Mouse (Mus musculus): ENCODE data around the gene Ubtd2.
"Not testable (repeated sequence)": the region's sequence is repeated elsewhere in the genome, so short reads cannot be mapped to it uniquely, and the experiment has no call there.

Gene Ubtd2

DNA sequence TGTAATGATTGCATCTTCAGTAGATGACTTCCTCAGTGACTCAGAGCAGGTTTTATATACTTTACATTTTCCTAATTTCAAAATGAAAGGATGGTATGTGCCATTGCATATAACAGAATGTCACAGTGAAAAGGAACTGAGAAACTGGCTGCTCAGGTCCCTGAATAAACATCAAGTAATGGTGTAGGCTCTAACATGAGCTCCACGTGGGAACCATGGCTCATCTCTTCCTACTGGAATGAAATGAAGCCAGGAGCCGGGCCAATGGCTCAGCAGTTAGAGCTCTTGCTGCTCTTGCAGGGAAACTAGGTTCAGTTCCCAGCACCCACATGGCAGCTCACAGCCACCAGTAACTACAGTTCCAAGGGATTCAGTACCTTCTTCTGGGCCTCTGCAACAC, 16.8 kb downstream of the Ubtd2 start:
- no peak for DNase-seq

DNA sequence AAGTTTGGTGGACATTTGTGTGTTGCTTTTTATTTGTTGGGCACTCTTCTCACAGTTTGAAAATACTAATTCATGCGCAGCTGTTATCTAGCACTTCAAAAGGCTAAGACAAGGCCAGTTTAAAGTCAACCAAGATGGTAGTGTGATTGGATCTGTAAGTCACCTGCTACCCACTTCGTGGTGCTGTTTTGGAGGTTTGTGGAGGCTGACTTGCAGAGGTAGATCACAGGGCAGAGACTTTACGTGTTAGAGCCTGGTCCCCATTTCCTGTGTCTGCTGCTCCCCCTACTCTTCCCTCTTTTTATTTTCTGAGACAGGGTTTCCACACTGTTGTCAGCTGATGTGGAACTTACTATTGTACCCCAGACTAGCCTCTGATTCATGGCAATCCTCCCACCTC, 19.6 kb downstream of the Ubtd2 start:
- no peak for DNase-seq

DNA sequence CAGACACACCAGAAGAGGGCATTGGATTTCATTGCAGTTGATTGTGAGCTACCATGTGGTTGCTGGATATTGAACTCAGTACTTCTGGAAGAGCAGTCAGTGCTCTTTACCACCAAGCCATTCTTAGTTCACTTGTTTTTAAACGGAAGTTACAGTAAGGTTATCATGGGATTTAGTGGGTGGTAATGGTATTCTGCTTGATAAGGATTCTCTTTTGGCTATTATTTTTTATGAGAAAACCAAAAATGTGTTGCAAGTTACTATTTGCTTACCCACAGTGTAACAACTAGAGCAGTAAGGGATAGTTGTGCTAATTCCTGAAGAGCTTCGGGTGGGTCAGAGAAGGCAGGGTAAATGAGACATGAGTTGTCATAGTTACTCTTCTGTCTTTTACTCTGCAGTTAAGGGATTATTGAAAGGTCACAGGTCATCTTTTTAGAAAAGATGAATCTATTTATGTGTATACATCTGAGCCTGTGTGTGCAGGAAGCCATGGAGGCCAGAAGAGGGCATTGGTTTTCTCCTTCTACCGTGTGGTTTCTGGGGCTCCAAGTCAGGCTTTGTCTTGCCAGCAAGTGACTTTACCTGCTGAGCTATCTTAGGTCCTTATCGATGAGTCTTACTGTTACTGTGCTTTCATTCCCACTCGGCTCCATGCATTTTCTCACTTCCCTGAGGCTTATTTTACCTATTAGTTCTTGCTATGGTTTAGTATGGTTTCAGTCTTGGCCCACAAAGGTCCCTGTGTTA, 20.5 kb downstream of the Ubtd2 start:
- no peak for DNase-seq

DNA sequence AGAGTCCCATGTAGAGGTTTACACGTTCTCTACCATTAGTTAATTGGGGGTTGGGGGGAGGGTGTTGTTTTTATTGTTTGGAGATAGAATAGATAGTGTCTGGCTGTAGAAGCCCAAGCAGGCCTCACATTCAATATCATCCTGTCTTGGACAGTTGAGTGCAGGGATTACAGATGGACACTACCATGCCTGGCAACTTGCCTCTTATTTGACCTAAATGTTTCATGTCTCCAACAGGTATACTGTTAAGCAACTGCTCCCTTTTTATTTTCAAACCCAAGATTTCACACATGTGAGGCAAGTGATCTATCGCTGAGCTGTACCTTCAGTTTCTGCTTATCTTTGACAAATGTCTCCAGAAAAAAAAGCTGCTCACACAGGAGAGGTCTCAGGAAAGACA, 26.4 kb downstream of the Ubtd2 start:
- DNase-seq: no peak

DNA sequence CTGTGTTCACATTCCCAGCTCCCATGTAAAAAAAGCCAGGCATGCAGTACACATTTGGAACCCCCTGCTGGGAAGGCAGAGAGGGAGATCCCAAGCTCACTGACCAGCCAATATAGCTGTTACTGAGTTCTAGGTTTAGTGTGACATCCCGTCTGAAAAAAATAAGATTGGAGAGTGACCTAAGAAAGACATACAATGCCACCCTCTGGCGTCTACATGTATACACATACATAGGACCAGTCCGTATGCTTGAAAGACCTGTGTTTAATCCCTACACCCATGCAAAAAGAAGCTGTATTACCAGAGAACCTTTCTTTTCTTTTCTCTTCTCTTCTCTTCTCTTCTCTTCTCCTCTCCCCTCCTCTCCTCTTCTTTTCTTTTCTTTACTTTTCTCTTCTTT, 30.1 kb downstream of the Ubtd2 start:
- no peak for DNase-seq

DNA sequence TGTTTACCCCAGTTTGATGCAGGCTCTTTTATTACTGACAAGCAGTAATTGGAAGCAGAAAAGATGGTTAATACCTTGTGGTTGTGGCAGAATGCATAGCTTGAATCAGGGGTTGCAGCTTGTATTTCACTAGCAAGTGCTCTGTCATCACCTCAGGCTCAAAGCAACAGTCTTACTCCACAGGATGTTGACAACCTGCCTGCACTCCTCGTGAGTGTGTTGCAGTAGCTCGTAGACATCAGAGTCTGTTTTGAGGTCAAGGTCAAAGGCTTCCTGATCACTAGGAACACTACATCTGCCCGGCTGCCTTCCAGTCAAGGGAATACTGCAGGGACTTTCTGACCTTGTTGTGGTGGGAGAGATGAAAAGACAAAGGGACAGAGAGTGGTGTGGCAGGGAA, 31.5 kb downstream of the Ubtd2 start:
- no peak for DNase-seq

DNA sequence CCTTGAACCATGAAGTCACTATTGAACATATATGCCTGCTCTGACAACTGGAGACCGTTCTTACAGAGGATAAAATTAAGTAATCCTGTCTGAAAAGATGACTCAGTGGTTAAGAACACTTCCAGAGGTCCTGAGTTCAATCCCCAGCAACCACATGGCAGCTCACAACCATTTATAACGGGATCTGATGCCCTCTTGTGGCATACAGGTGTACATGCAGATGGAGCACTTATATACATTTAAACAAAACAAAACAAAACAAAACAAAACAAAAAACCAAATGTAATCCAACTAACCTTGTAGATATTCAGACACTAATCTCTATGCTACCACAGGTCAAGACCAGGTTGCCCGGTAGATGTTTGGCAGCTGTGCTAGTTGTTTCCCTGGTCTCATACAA, 32.3 kb downstream of the Ubtd2 start:
- DNase-seq: no peak

DNA sequence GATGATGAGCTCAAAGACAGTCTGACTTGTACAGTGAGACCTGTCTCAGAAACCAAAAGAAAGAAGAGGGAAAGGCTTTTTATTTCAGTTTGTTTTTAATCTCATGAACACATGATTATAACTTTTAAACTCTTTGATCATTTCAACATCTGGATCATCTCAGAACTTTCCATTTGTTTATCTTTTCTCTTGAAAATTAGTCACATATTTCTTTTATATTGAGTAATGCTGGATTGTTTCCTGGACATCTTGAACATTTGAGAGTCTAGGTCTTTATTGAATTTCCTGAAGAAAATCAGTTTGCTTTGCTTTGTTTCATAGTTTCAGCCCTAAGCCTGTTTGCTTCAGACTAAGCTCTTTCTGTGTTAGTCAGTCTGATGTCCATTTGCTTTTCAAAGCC, 33.2 kb downstream of the Ubtd2 start:
- no peak for DNase-seq

DNA sequence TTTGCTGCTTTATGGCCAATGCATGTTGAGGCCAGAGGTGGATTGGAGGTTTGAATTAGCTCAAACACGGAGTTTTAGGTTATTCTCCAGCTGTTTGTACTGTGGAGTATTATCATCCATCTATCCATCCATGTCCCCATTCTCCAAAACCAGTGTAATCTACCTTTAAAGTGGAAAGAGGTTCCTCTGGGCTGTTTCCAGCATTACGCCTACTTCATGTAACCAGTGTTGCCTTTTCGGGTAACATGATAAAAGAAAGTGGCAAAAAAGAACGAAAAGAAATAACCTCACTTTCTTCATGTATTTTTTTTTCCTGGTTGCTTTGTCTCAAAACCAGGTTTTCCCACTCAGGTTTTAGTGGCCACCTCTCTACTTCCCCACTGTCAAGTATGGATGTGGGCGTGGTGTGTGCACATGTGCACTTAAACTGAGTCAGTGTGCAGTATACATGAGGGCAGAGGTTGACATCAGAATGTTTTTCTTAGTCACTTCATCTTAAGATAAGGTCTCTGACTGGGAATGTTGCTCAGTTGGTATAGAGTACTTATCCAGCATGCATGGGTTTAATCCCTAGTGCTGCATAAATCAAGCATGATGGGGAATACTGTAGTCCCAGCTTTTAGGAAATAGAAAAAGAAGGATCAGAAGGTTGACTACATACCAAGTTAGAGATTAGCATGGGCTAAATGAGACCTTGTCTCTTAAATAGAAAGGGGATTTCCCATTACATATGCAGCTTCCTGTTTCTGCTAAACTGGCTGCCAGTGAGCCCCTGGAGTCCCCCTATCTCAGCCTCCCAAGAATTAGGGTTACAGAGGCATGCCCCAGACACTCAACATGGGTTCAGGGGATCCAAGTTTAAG, 33.9 kb downstream of the Ubtd2 start:
- DNase-seq: no peak

DNA sequence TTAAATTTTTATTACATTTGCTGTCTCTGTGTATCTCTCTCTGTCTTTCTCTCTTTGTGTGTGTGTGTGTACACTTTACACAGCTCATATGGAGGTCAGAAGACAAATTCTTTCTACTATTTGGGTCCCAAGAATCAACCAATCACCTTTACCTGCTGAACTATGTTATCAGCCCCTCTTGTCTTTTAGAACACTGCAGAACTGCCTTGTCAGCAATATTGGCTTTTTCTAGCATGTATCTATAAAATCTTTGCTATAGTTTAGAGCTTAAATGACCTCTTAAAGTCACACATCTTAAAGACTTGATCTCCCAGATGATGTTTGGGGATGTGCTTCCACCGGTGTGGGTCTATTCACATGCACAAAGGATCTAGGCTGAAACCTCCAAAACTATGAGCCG, 35.9 kb downstream of the Ubtd2 start:
- no peak for DNase-seq

DNA sequence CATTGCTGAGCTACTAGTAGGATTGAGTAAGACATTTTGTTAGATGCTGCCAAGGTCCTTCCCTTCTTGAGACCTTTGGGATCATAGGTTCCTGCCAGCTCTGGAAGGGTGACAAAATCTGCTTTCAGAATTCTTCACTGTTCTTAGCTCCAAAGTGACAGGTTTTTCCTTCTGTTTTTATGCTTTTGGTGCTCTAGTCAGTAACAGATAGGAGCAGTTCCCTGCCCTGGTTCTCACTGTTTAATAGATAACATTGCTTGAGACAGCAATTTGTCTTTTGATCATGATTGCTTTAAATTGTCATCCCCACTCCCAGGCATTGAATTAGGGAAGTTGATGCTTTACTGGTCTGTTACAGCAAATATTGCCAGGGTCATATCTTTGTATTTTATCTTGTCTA, 38.1 kb downstream of the Ubtd2 start:
- no peak for DNase-seq

DNA sequence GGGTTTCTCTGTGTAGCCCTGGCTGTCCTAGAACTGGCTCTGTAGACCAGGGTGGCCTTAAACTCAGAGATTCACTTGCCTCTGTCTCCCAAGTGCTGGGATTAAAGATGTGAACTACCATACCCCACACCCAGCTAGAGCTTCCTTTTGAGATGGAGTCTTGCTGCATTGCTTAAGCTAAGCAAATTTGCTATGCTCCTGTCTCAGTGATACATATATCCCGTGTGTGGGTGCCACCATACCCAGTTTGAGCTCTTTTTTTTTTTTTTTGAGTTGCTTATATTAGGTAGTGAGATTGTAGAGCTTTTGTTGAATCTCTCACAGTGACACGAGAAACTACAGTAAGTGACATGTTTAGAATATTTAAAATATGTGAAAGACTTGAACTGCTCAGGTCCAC, 40.1 kb downstream of the Ubtd2 start:
- no peak for DNase-seq

DNA sequence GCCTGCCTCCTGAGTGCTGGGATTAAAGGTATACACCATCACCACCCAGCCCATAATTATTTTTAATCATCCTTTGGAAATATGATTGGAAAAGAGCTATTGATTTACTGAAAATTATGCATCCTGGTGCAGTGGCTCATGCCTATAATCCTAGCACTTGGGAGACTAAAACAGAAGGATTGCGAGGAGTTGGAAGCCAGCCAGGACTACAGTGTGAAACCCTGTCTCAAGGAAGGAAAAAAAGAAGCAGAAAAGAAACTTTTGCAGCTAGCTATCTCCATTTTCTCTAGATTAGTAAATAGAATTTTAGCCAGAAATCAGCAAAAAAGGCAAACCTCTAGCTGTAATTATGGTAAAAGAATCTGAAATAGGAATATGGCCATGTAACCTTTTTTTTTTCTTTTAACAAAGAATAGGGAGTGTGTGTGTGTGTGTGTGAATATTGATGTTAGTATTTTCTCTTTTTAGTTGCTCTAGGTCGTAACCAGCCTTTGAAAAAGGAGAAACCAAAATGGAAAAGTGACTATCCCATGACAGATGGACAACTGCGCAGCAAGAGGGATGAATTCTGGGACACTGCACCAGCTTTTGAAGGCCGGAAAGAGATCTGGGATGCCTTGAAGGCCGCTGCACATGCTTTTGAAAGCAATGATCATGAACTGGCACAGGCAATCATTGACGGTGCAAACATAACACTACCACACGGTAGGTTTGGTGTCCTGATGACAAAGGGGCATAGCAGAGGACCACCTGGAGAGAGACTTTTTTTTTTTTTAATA, 43.8 kb downstream of the Ubtd2 start:
- DNase-seq: peak; percentile 31

DNA sequence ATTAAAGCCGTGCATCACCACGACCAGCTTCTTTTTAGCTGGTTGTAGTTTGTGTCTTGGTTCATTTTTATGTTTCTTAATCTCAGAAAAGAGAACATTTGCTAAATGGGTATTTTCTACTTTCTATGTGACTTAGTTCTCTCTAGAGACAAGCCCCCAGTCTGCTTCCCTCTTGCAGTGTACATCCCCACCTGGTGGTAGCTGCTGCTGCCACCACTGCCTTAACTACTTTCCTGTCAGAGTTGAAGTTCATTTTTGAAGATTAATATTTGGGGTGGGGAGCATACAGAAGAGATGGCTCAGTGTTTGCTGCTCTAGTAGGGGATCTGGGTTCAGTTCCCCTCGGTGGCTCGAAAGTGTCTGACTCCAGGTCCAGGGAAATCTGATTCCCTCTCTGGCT, 44.8 kb downstream of the Ubtd2 start:
- no peak for DNase-seq

DNA sequence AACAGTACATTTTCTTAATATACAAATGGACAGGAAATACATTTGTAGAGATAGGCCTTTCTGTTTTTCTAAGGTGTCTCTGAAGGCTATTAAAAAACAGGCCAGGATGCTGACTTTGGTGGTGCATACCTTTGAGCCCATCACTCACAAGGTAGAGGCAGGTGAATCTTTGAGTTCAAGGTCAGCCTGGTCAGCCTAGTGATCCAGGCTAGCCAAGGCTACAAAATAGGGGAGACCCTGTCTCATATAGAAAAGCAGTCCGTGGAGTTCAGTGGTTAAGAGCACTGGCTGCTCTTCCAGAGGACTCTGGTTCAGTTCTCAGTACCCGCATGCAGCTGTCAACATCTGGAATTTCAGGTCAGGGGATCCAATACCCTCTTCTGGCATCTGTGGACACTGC, 48.5 kb downstream of the Ubtd2 start:
- no peak for DNase-seq

DNA sequence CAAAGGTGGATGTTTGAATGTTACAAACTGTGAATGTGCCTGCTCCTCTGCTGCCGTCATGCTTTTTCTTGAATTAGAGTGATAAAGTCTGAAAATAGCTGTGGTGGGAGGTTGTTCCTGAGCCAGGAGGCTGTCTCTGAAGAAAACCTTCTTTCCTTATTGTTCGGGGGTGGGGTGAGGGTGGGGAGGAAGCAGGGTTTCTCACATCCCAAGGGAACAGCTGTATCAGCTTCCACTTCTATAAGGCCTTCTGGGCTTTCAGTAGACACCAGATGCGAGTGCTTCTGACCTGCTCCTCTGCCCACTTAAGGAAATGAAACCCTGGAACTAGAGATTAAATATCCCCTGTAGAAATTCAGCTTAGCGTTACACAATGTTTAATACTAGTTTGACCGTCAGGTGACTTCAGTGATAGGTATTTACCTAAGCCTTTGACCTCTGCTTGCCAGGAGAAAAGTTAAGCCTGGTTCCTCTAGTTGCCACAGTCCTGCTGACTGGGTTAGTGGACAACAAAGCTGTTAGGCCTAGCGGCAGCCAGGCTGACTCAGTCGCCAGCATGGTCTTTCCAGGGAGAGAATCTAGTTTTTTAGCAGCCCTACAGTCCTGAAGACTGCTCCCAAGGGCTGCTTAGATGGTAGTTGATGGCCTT, 50.0 kb downstream of the Ubtd2 start:
- no peak for DNase-seq

DNA sequence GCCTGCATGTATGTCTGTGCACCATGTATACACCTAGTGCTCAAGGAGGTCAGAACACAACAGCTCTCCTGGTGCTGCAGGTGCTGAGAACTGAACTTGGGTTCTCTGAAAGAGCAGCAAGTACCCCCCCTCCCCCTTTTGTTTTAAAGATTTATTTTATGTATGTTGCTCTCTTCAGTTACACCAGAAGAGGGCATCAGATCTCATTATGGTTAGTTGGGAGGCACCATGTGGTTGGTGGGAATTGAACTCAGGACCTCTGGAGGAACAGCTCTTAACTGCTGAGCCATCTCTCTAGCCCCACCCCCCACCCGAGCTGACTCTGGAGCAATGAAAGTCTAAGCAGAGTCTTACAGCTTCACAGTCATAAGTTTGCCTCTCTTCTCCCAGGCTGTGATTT, 55.8 kb downstream of the Ubtd2 start:
- no peak for DNase-seq

DNA sequence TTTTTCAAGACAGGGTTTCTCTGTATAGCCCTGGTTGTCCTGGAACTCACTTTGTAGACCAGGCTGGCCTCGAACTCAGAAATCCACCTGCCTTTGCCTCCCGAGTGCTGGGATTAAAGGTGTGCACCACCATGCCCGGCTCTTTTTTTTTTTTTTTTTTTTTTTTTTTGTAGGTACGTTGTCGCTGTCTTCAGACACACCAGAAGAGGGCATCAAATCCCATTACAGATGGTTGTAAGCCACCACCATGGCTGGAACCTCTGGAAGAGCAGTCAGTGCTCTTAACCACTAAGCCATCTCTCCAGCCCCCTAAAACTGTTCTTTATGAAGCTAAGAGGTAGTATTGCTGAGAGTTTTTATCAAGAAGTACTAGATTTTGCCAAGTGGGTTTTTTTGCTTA, 59.7 kb downstream of the Ubtd2 start:
- not testable (repeated sequence) for DNase-seq

DNA sequence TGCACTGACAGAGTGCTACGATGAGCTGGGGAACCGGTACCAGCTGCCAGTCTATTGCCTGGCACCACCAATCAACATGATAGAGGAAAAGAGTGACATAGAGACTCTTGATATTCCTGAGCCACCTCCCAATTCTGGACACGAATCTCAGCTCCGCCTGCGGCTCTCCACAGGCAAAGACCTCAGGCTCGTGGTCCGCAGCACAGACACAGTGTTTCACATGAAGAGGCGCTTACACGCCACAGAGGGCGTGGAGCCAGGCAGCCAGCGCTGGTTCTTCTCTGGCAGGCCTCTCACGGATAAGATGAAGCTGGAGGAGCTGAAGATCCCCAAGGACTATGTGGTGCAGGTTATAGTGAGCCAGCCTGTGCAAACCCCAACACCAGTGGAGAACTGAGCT, 60.9 kb downstream of the Ubtd2 start:
- no peak for DNase-seq

DNA sequence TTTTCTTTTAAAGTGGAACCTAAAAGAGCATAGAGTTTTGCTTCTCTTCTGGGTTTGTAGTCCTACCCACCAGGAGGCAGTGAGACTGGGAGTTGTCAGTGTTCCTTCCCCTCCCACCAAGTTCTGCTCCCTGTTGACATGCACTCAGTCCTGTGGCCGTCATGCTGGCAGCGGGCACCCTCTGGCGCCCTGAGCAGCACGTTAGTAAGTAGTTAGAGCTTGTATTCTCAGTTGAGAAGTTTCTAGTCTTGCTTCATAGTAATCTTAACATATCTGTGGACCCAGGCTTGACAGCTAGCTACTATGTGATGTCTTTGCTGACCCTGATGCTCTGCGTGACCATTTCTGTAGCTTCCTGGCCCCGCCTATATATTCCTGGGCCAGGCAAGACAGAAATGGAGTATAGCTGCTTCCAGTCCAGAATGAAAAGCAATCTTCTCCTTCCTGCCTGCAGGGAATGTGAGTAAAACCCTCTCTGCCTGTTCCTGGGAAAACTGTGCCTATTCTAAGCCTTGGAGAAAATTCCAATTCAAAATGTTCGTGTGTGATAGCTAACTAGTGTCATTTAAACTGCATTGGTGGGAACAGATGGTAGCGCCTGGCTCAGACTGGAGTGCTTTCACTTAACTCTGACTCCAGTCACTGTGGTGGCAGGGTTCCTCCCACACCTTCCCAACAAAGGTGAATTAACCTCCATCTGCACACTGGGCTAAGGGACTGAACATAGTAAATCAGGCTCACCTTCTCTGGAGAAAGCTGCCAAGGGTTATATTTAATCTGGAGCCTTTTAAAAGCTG, 61.9 kb downstream of the Ubtd2 start:
- peak; percentile 72 for DNase-seq

DNA sequence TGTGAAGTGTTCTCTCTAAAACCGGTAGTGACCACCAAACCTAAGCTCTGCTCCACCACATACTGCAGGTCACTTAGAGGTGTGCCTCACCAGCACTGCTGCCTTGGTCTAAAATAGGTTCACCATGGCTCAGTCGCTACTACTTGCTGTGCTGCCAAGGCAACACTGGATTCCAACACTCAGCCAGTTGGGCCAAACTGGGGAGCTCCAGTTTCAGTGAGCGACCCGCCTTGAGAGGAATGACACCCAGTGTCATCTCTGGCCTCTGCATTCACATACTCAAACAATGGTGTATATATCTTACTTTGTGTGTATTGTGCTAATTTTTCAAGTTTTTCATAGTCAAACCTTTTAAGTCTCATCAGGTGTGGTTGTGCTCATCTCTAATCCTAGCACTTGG, 63.6 kb downstream of the Ubtd2 start:
- DNase-seq: no peak

DNA sequence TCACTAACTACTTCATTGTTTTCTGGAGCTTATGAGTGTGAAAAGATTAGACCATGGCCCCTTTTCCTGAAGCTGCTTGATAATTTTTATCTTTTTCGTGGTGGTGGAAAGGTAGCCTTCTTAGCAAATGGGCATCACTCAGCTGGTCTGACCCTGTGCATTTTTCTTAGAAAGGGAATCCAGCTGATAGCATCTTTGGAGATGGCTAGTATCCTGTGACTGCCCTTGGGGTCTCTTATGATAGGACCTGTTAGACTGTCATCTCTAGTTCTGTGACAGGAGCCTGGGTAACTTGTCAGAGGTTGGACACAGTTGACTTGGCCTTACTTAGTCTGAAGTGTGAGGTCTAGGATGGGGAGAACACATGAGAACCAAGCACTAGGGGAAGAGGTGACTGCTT, 64.2 kb downstream of the Ubtd2 start:
- DNase-seq: no peak
